Mouse (Mus musculus) limb, embryonic 14.5 days (tissue): ENCODE results near the gene Get4. TPM values are rescaled to one million over a fixed set of nuclear protein-coding genes. Genes with fewer than 3 reads are reported as not detected.

Experiments
- ATAC-seq: fragments of 200-750 bp; cut with Nextera tagmentation; 2 replicates; pipeline ENCODE4 v1.8.0; 2017; ENCODE audit warnings: low read depth, moderate number of reproducible peaks, moderate TSS enrichment; ENCODE audit not compliant: low FRiP score
- DNase-seq: peaks from one replicate; pipeline ENCODE4 v3.0.0-alpha.2; 2015; ENCODE audit warnings: low spot score
- H3K27ac ChIP-seq: fragments of 300-500 bp; sonication (generic); replicated peaks from 2 replicates; pipeline ENCODE4 v1.5.1; 2014; ENCODE audit warnings: low read depth, mild to moderate bottlenecking, low read length, moderate library complexity, mixed read lengths
- H3K27me3 ChIP-seq: fragments of 300-500 bp; sonication (generic); 2 replicates; pipeline ENCODE4 v1.6.1; 2014; ENCODE audit warnings: low read length, mixed read lengths; ENCODE audit not compliant: control insufficient read depth, insufficient read depth
- H3K36me3 ChIP-seq: fragments of 300-500 bp; sonication (generic); 2 replicates; pipeline ENCODE4 v1.6.1; 2014; ENCODE audit warnings: mild to moderate bottlenecking, low read length, moderate library complexity, mixed read lengths; ENCODE audit not compliant: control insufficient read depth, insufficient read depth
- H3K4me1 ChIP-seq: fragments of 300-500 bp; sonication (generic); 2 replicates; pipeline ENCODE4 v1.6.1; 2014; ENCODE audit warnings: antibody characterized with exemption, low read length, mixed read lengths; ENCODE audit not compliant: control insufficient read depth, insufficient read depth
- H3K4me2 ChIP-seq: fragments of 300-500 bp; sonication (generic); replicated peaks from 2 replicates; pipeline ENCODE4 v1.6.1; 2014; ENCODE audit warnings: low read depth, mild to moderate bottlenecking, low read length, moderate library complexity; ENCODE audit not compliant: severe bottlenecking
- H3K4me3 ChIP-seq: fragments of 300-500 bp; sonication (generic); replicated peaks from 2 replicates; pipeline ENCODE4 v1.5.1; 2014; ENCODE audit warnings: low read length
- H3K9ac ChIP-seq: fragments of 300-500 bp; sonication (generic); 2 replicates; pipeline ENCODE4 v1.6.1; 2014; ENCODE audit warnings: mild to moderate bottlenecking, low read depth, low read length, moderate library complexity; ENCODE audit not compliant: severe bottlenecking
- H3K9me3 ChIP-seq: fragments of 300-500 bp; sonication (generic); 2 replicates; pipeline ENCODE4 v1.6.1; 2016; ENCODE audit warnings: low read length; ENCODE audit not compliant: control insufficient read depth
- POLR2A ChIP-seq: fragments of 200-500 bp; IDR thresholded peaks from 2 replicates; pipeline ENCODE4 v1.8.0; 2012; ENCODE audit warnings: inconsistent platforms, mild to moderate bottlenecking, moderate library complexity, borderline replicate concordance; ENCODE audit not compliant: insufficient read depth, insufficient read length; ENCODE audit errors: extremely low read depth
- WGBS: fragments of 180-500 bp; shearing (Covaris S2); extraction: QIAGEN DNeasy Blood & Tissue Kit; methylation state at CpG from one replicate; pipeline ENCODE4 v1.1.7; 2014; 5-methylcytosine and 5-hydroxymethylcytosine counted together
- polyA plus RNA-seq, 2 experiments: library from polyadenylated mRNA; depleted of rRNA in 1 of 2; stranded (reverse) in 1 of 2; unstranded in 1 of 2; fragments of >200 nt; fragmentation: Nextera tagmentation in 1 of 2; extraction: Ambion mirVana in 1 of 2; gene quantifications; 2 replicates each; pipeline versions ENCODE4 v1.2.1 to v1.2.3; 2012 to 2014

Gene Get4
- polyA plus RNA-seq, 2 experiments: 136 to 152 TPM

DNA sequence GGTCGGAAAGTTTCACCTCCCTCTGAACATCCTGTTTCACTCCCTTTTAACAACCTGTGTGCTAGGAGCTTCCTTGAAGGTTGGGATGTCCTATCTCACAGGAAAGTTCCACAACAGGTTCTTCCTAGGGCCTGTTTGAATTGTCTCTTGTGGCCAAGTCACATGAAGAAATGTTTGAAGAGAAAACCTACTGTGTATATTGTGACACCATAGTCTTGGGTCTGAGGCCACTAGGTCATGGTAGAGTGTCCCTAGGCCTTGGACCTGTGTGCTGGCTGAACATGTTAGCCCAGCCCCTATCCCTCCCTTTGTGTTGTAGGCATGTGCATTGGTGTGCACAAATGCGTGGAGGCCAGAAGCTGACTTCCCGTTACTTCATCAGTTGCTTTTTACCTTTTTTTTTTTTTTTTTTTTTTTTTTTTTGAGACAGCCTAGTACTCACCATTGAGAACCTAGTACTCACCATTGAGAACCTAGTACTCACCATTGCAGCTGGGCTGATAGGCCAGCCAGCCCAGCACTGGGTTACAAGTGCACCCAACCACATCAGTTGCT lies 4.2 kb downstream of the Get4 start:
- H3K4me1 ChIP-seq: peaks cover 8% of the 10 kb centered on the region
- H3K4me3 ChIP-seq: no peak overlapping the region
- H3K9me3 ChIP-seq: no peaks in the 10 kb centered on the region
- H3K36me3 ChIP-seq: peaks cover 26% of the 10 kb centered on the region
- no peak for TF ChIP-seq POLR2A
- no peak for ATAC-seq
- no peak overlapping the region for H3K27ac ChIP-seq
- no peaks in the 10 kb centered on the region for H3K27me3 ChIP-seq
- 84% methylated on average over 3 of the region's 3 CpGs for WGBS
- 0 out of 2 replicates have a peak overlapping the region, but pooled peaks have one; percentile 12 for H3K9ac ChIP-seq
- DNase-seq: no peak
- no peak overlapping the region for H3K4me2 ChIP-seq

DNA sequence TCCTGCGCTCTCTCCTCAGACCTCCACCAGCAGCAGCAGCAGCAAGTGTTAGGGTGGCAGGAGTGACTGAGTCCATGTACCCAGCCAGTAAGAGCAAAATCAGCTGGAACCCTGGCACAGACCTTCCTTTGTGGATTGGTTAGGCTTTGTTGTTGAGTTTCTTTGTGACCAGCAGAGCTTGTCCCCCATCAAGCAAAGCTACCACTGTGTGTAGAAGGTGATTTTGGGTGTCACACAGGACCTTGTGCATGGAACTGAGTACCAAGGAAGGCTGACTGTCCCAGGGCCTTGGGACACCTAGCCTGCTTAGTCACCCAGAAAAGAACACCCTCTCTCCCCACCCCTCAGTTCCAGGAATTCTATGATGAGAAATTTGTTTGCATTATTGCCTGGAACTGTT lies 5.1 kb downstream of the Get4 start:
- peaks cover 4% of the 10 kb centered on the region for H3K4me1 ChIP-seq

DNA sequence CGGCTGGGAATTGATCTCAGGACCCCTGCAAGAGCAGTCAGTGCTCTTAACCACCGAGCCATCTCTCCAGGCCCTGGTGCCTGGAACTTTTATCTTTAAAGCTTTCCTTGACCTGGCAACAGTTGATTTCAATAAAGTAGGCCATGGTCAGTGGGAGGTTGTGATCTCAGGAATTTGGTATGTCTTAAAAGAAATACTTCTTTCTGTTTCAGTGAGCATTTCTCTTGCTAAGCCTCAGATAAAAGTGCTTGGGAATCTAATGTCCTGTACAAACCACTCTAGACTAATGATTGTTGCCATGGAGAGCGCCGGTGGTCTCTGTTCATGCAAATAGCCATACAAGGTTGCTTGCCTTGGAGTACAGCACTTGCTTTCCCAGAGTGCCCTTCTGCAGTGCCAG lies 5.7 kb downstream of the Get4 start:
- Histone ChIP-seq H3K9me3 (no peaks in the 10 kb centered on the region), H3K27me3 (no peaks in the 10 kb centered on the region), H3K36me3 (peaks cover 36% of the 10 kb centered on the region), H3K27ac (no peak overlapping the region), H3K4me1 (peaks cover 4% of the 10 kb centered on the region), H3K4me2 (no peak overlapping the region), H3K9ac (no peak overlapping the region), H3K4me3 (no peak overlapping the region)
- DNase-seq: no peak
- 88% methylated on average over 4 of the region's 4 CpGs for WGBS
- no peak for ATAC-seq
- no peak for TF ChIP-seq POLR2A

More for the DNA sequence above, 5.1 kb downstream of the Get4 start:
- DNase-seq (no peak), ATAC-seq (no peak)
- H3K36me3 ChIP-seq: peaks cover 31% of the 10 kb centered on the region
- H3K27ac ChIP-seq: no peak overlapping the region
- H3K9me3 ChIP-seq: no peaks in the 10 kb centered on the region
- 100% methylated on average over 1 of the region's 1 CpGs for WGBS
- no peak overlapping the region for H3K9ac ChIP-seq
- H3K27me3 ChIP-seq: no peaks in the 10 kb centered on the region
- H3K4me2 ChIP-seq: no peak overlapping the region
- TF ChIP-seq POLR2A: no peak
- no peak overlapping the region for H3K4me3 ChIP-seq

DNA sequence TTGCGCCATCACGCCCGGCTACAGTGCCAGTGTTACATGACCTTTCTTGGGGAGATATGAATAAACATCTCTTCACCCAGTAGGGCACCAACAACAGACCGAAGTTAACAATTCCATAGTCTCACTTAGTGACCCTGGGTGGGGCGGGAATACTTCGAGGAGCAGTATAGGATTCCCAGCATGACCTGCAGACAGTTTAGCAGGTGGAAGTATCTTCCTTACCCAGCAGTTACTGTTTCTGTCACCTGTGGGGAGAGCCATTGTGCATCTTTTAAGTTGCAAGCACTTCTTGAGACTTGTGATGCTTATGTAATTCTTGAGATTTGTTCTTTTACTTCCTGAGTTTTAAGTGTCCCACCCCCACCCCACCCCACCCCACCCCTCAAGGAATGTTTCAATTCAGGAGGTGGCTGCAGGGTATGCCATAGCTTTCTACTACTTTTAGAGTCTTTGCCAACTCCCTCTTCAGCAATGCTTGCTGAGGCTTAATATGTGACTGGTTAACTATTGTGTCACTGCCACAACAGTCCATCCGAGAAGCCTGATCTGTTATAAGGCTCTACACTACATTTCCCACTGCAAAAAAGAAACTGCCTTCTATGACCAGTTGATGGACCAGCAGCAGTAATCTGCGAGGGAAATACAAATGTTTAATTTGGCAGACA lies 6.4 kb downstream of the Get4 start:
- no peak for TF ChIP-seq POLR2A
- WGBS: 94% methylated on average over 8 of the region's 8 CpGs

DNA sequence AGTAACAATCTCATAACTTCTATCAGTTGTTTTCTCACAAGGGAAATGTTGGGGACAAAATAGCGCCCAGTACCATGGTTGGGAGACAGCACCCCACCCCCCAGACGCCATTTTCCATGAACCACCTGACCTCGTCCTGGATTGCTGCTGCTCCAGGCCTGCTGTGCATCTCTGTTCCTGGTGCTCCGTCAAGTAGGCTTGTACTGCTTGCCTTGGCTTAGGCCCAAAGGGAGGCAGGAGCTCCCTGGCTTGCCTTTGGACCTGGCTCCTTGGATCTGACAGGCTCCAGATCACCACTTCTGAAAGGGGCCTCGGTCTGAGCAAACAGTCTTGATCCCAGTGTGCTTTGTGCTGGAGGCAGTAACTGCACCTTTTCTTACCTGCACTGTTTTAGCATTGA lies 7.7 kb downstream of the Get4 start:
- H3K4me2 ChIP-seq: no peak overlapping the region
- no peak overlapping the region for H3K9ac ChIP-seq
- no peak for ATAC-seq
- DNase-seq: no peak
- H3K9me3 ChIP-seq: no peaks in the 10 kb centered on the region
- TF ChIP-seq POLR2A: no peak
- H3K27me3 ChIP-seq: no peaks in the 10 kb centered on the region
- 85% methylated on average over 5 of the region's 5 CpGs for WGBS
- no peak overlapping the region for H3K4me3 ChIP-seq
- H3K27ac ChIP-seq: no peak overlapping the region
- peaks cover 57% of the 10 kb centered on the region for H3K36me3 ChIP-seq
- no peaks in the 10 kb centered on the region; the same call in 1 of the 2 replicates for H3K4me1 ChIP-seq

More for the DNA sequence above, 6.4 kb downstream of the Get4 start:
- Histone ChIP-seq H3K4me1 (peaks cover 3% of the 10 kb centered on the region), H3K27me3 (no peaks in the 10 kb centered on the region), H3K4me3 (no peak overlapping the region), H3K36me3 (peaks cover 43% of the 10 kb centered on the region), H3K27ac (no peak overlapping the region), H3K4me2 (no peak overlapping the region), H3K9me3 (no peaks in the 10 kb centered on the region), H3K9ac (no peak overlapping the region)
- ATAC-seq (no peak), DNase-seq (no peak)
